Mouse (Mus musculus) limb, embryonic 11.5 days (tissue): ENCODE results near the gene Galk1. TPM values are rescaled to one million over a fixed set of nuclear protein-coding genes. Genes with fewer than 3 reads are reported as not detected.
A peak's percentile ranks its signal among the peaks of the same experiment; 100 is the strongest.
"Not testable (repeated sequence)": the region's sequence is repeated elsewhere in the genome, so short reads cannot be mapped to it uniquely, and the experiment has no call there.

Source experiments
- ATAC-seq: fragments of 200-750 bp; cut with Nextera tagmentation; 2 replicates; pipeline ENCODE4 v1.8.0; 2017; ENCODE audit warnings: low read depth; ENCODE audit not compliant: insufficient number of reproducible peaks, low FRiP score, low TSS enrichment
- DNase-seq: peaks from one replicate; pipeline ENCODE4 v3.0.0-alpha.2; 2015; ENCODE audit warnings: low spot score
- H3K27ac ChIP-seq: fragments of 300-500 bp; sonication (generic); replicated peaks from 2 replicates; pipeline ENCODE4 v1.5.1; 2014; ENCODE audit warnings: low read depth, mild to moderate bottlenecking, low read length
- H3K27me3 ChIP-seq: fragments of 300-500 bp; sonication (generic); 2 replicates; pipeline ENCODE4 v1.6.1; 2014; ENCODE audit warnings: mild to moderate bottlenecking, low read length, mixed read lengths; ENCODE audit not compliant: control insufficient read depth, insufficient read depth
- H3K36me3 ChIP-seq: fragments of 300-500 bp; sonication (generic); 2 replicates; pipeline ENCODE4 v1.6.1; 2014; ENCODE audit warnings: mild to moderate bottlenecking, low read length, moderate library complexity, mixed read lengths; ENCODE audit not compliant: control insufficient read depth, insufficient read depth
- H3K4me1 ChIP-seq: fragments of 300-500 bp; sonication (generic); 2 replicates; pipeline ENCODE4 v1.6.1; 2014; ENCODE audit warnings: low read length, mixed read lengths; ENCODE audit not compliant: control insufficient read depth, insufficient read depth
- H3K4me2 ChIP-seq: fragments of 300-500 bp; sonication (generic); 2 replicates; pipeline ENCODE4 v1.6.1; 2014; ENCODE audit warnings: low read depth, mild to moderate bottlenecking, moderate library complexity; ENCODE audit not compliant: severe bottlenecking
- H3K4me3 ChIP-seq: fragments of 300-500 bp; sonication (generic); 2 replicates; pipeline ENCODE4 v1.5.1; 2014; ENCODE audit warnings: low read depth, low read length
- H3K9ac ChIP-seq: fragments of 300-500 bp; sonication (generic); 2 replicates; pipeline ENCODE4 v1.6.1; 2014; ENCODE audit warnings: mild to moderate bottlenecking, low read length
- H3K9me3 ChIP-seq: fragments of 300-500 bp; sonication (generic); 2 replicates; pipeline ENCODE4 v1.6.1; 2016; ENCODE audit warnings: low read length; ENCODE audit not compliant: control insufficient read depth
- WGBS: fragments of 180-500 bp; shearing (Covaris S2); extraction: QIAGEN DNeasy Blood & Tissue Kit; methylation state at CpG from one replicate; pipeline ENCODE4 v1.1.7; 2014; 5-methylcytosine and 5-hydroxymethylcytosine counted together
- polyA plus RNA-seq: library from polyadenylated mRNA; unstranded; fragments of >200 nt; fragmentation: Nextera tagmentation; extraction: Ambion mirVana; gene quantifications from 2 replicates; pipeline ENCODE4 v1.2.1, GENCODE M21; 2014

Galk1 gene
- polyA plus RNA-seq, 1 experiment from 2014 or later, result 168 TPM

GRCm38 (mm10) chr11:116021328-116022220 is 9.1 kb upstream of the Galk1 start:
- DNase-seq (peak; percentile 51), ATAC-seq (no peak)
- Histone ChIP-seq H3K36me3 (no peaks in the 10 kb centered on the region), H3K4me3 (no peak overlapping the region), H3K4me1 (no peaks in the 10 kb centered on the region), H3K9ac (no peak overlapping the region), H3K9me3 (no peaks in the 10 kb centered on the region), H3K27me3 (no peaks in the 10 kb centered on the region), H3K4me2 (peak overlapping the region; percentile 44; the same call in 1 of the 2 replicates), H3K27ac (no peak overlapping the region)
- WGBS, result 83% methylated on average over 6 of the region's 6 CpGs

- DNase-seq, result peak; percentile 47
- no peak overlapping the region for H3K4me3 ChIP-seq
These were observed 8.0 kb upstream of the Galk1 start for GRCm38 (mm10) chr11:116020519-116020922.

DNA sequence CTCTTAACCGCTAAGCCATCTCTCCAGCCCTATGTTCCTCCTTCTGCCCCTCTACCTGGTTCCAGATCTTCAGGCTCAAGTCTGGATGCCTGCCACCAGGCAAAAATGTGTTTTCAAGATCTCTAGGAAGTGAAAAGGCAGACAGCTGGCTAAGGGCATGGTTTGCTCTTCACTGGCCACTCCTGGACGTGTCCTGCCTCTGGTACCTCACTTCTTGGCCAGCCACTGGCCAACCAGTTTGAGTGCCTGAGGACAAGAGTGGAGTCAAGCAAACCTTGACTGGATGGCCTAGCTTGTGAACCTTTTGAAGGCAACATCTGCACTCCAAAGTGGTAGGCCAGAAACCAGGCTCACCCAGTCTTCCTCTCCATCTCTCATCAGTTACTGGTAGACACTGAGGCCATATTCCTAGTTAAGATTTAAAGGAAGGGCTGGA is 7.5 kb upstream of the Galk1 start:
- H3K4me3 ChIP-seq, result no peak overlapping the region
- H3K4me1 ChIP-seq, result no peaks in the 10 kb centered on the region
- no peaks in the 10 kb centered on the region for H3K27me3 ChIP-seq
- no peak overlapping the region for H3K27ac ChIP-seq
- no peak overlapping the region for H3K4me2 ChIP-seq
- ATAC-seq (no peak), DNase-seq (peak; percentile 53)
- 88% methylated on average over 2 of the region's 2 CpGs for WGBS
- H3K36me3 ChIP-seq, result no peaks in the 10 kb centered on the region
- no peak overlapping the region for H3K9ac ChIP-seq
- H3K9me3 ChIP-seq, result no peaks in the 10 kb centered on the region

More at GRCm38 (mm10) chr11:116020519-116020922, 8.0 kb upstream of the Galk1 start:
- Histone ChIP-seq H3K4me1 (no peaks in the 10 kb centered on the region), H3K9me3 (no peaks in the 10 kb centered on the region), H3K27me3 (no peaks in the 10 kb centered on the region), H3K9ac (no peak overlapping the region), H3K4me2 (no peak overlapping the region), H3K36me3 (no peaks in the 10 kb centered on the region), H3K27ac (no peak overlapping the region)
- ATAC-seq, result no peak
- 52% methylated on average over 1 of the region's 1 CpGs for WGBS

DNA sequence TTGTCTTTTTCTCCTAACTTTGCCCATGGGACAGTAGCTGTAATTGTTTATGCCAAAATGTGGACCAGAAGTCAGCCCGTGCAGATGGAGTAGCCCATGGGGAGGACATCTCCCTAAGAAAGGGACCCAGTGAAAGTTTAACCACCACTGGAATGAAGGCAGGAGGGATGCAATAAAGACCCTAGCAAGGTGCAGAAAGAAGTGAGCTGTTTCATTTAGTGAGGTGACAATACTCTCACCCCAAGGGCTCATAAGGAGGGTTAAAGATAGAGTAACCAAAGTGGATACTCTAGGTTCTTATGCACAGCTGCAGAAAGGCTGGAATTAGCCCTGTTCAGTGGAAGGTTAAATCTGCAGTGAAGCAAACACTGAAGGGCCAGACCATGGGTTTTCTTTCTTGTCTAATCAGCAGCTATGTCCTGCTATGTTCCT is 6.9 kb upstream of the Galk1 start:
- DNase-seq (no peak), ATAC-seq (no peak)
- H3K9me3 ChIP-seq, result no peaks in the 10 kb centered on the region
- H3K27ac ChIP-seq, result no peak overlapping the region
- H3K36me3 ChIP-seq, result no peaks in the 10 kb centered on the region
- no peaks in the 10 kb centered on the region for H3K4me1 ChIP-seq
- no peak overlapping the region for H3K9ac ChIP-seq
- no peak overlapping the region for H3K4me2 ChIP-seq
- 57% methylated on average over 1 of the region's 1 CpGs for WGBS
- no peak overlapping the region for H3K4me3 ChIP-seq
- no peaks in the 10 kb centered on the region for H3K27me3 ChIP-seq

GRCm38 (mm10) chr11:116018867-116019266 is 6.3 kb upstream of the Galk1 start:
- not testable (repeated sequence) for ATAC-seq, H3K9ac ChIP-seq, H3K4me2 ChIP-seq, H3K4me3 ChIP-seq, H3K9me3 ChIP-seq, H3K4me1 ChIP-seq, H3K36me3 ChIP-seq, DNase-seq, H3K27ac ChIP-seq, H3K27me3 ChIP-seq
- 91% methylated on average over 4 of the region's 4 CpGs for WGBS

- no peaks in the 10 kb centered on the region for H3K27me3 ChIP-seq
- H3K4me3 ChIP-seq, result no peak overlapping the region
- H3K36me3 ChIP-seq, result no peaks in the 10 kb centered on the region
- no peaks in the 10 kb centered on the region for H3K4me1 ChIP-seq
- H3K9me3 ChIP-seq, result no peaks in the 10 kb centered on the region
- 27% methylated on average over 6 of the region's 6 CpGs for WGBS
- H3K9ac ChIP-seq, result no peak overlapping the region
- H3K4me2 ChIP-seq, result no peak overlapping the region
- ATAC-seq, result no peak
- peak; percentile 57 for DNase-seq
- H3K27ac ChIP-seq, result no peak overlapping the region
These were observed 5.6 kb upstream of the Galk1 start for GRCm38 (mm10) chr11:116018106-116018505.

DNA sequence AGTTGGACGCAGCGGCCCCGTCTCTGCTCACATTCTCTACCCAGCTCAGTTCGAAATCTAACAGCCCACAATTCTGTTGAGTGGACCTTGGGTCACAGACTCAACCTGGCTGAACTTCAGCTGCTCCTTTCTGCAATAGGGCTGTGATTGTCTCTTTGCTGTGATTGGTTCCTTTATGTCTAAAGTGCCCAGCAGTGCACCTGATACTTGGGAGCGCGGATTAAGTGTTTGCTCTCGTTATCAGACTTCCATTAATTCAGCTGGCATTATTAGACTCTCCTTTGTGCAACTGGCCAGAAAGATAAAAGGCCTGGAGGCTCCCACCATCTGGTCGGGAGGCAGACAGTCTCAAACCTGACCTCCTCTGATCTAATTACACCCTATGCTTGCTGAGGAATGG is 2.3 kb upstream of the Galk1 start:
- Histone ChIP-seq H3K4me3 (no peak overlapping the region), H3K4me2 (no peak overlapping the region), H3K9ac (no peak overlapping the region), H3K36me3 (0 out of 2 replicates have a peak, but pooled peaks cover 3% of the 10 kb centered on the region), H3K27ac (no peak overlapping the region), H3K27me3 (no peaks in the 10 kb centered on the region), H3K4me1 (peaks cover 5% of the 10 kb centered on the region), H3K9me3 (no peaks in the 10 kb centered on the region)
- DNase-seq, result no peak
- ATAC-seq, result no peak
- WGBS, result 65% methylated on average over 8 of the region's 8 CpGs

GRCm38 (mm10) chr11:116011529-116012261 is 824 bp downstream of the Galk1 start:
- DNase-seq (peak; percentile 51), ATAC-seq (no peak)
- WGBS, result 21% methylated on average over 14 of the region's 14 CpGs

More at GRCm38 (mm10) chr11:116011529-116012261, 824 bp downstream of the Galk1 start:
- peaks cover 8% of the 10 kb centered on the region for H3K4me1 ChIP-seq
- H3K4me2 ChIP-seq, result peak overlapping the region; percentile 80
- peak overlapping the region; percentile 90 for H3K27ac ChIP-seq
- H3K9me3 ChIP-seq, result no peaks in the 10 kb centered on the region
- no peaks in the 10 kb centered on the region for H3K27me3 ChIP-seq
- peaks cover 3% of the 10 kb centered on the region; the same call in 1 of the 2 replicates for H3K36me3 ChIP-seq
- peak overlapping the region; percentile 62 for H3K4me3 ChIP-seq
- H3K9ac ChIP-seq, result peak overlapping the region; percentile 86
